Mouse (Mus musculus) fat pad, adult 2 months (tissue): ENCODE data around the gene Habp2.
"Not testable (repeated sequence)": the region's sequence is repeated elsewhere in the genome, so short reads cannot be mapped to it uniquely, and the experiment has no call there.

ENCODE experiments used
- DNase-seq: peaks from one replicate; pipeline ENCODE4 v3.0.0-alpha.2; 2011; ENCODE audit warnings: low read depth, low spot score; ENCODE audit errors: extremely low read depth

Habp2 gene

DNA sequence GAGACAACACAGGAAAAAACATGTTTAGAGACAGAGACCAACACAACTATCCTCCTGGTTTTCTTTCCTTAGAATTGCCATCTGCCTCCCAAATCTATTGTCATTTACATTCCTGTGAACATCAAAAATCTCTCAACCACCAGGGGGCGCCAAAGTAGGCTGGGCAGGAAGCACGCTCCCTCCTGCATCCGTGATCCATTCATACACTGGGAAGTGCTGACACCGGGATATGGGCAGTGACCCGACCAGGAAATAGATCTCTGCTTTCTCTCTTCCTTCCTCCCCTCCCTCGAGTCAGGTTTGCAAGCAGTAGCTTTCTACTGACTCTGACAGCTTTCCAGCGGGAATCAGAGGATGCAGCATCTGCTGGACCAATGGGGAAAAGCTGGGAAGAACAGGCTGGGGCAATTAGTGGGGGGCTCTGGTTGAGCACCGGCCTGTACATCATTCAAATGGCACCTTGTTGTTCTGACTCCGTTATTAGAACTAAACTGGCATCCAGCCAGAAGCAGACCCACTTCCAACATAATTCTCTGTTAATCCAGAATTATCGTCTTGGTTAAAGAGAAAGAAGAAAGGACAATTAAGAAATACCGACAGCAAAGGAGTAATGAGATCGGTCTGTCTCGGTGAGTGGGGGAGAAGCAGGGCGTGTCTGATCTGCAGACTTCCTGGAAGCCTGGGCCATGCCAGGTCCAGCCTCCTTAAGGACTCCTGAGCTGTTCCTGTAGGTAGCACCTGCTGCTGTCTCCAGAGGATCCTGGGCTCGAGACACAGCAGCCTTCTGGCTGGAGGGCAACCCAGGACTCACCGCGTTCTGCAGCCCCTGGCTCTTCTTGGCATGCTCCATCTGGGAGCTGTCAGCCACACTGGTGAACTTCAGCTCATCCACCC lies 69.8 kb downstream of the Habp2 start:
- DNase-seq = no peak

DNA sequence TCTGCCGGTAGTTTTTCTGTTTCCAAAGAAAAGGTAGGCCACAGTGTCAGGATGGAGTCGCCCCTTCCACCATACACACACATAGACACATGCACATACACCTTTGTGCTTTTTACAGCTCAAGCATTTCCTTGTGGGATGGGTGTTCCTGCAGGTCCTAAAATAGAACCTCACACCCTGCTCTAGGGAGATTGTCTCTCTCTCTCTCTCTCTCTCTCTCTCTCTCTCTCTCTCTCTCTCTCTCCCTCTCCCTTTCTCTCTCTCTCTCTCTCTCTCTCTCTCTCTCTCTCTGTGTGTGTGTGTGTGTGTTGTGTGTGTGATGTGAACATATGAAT lies 70.4 kb downstream of the Habp2 start:
- DNase-seq = not testable (repeated sequence)

DNA sequence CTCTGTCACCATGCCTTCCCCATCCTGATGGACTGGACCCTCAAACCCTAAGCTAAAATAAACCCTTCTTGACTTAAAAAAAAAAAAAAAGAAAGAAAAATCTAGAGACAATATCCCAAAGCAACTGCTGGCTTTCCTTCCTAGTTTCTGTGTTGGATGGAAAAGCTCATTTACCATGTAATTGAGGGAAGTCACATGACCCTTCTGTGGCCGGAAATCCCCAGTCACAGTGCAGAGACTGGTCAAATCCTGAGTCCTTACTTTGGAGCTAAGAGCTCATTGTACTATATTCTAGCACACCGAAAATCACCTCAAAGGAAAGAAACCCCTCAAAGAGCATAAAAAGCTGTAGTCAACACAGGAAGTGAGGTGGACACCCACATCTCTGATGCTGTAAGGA lies 72.0 kb downstream of the Habp2 start:
- DNase-seq = no peak

DNA sequence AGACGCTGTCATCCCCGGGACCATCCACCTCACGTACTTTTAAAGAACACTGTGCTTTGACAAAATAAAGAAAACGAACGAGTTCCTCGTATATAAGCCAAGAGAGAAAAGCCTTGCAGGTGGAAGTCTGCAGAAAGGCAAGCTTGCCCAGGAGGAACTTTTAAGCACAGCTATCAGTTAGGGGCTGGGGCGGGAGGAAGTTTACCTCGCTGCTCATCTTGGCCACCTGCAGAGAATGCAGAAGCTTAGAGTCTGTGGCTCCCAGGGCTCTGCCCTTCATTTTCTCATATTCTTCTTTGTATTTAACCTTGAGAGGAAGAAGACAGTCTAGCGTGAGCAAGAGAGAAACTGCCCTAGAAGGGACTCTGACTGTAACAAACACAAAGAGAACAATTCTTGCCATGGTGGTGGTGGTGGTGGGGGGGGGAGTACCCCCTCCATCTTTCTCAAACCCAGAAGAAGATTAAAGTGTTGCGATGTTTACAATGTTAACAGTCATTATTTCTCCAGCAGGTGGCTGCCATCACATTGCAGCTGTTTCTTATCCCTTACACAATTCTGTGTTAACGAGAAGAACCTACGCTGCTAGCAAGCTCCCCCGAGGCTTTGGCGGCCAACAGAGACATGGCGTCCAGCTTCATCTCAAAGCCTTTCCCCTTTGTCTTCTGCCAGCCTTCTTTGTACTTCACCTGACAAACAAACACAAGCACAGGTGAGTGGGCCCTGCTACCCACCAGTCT lies 77.0 kb downstream of the Habp2 start:
- DNase-seq = no peak

DNA sequence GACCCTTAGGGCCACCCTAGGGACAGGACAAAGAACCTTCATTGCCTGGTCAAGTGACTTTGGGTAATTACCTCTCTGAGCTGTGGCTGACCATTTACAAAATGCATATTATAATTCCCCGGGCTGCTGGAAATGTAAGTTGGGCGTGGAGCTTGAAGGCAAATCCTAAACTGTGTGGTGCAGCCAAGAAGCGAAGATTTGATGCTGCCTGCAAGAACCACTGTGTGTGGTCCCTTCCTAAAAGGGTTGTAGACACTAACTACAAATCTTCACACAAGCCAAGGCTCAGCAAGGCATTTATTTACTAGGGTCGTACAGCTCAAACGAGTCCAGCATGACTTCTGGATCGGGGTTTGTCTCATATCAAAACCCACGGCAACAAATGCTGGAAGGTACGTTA lies 77.6 kb downstream of the Habp2 start:
- no peak for DNase-seq

DNA sequence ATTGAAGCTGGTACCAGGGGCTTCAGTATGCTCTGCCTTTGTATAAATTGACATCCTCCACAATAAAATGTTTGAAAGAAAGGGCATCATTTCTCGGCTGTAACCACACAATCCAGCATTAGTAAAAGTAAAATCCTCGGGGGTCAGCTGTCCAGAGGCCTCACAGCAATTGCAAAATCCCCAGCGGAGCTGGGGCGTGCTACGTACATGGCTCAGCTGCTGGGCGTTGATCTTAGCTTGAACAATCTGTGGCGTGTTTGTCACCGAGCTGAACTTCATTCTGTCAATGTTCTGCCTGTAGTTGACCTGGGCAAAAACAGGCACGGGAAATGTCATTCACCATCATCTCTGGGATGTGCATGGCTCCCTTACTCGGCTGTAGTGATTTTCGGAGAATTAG lies 79.2 kb downstream of the Habp2 start:
- DNase-seq = no peak

DNA sequence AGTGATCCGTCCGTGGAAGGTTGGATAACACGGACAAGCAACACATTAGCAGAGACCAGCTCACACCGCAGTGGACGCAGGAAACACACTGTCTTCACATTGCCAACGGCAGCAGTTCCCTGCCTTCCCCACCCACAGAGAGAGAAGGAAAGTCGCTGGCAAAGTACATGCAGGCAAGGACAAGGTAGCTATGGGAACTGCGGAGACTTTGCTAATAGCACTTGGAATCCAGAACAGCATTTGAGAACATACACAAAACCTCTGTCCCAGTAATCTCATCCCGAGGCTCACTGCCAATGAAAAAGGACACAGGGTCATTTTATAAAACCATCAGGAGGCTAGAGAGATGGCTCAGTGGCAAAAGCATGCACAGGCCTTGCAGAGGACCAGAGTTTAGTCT lies 79.7 kb downstream of the Habp2 start:
- DNase-seq = no peak

DNA sequence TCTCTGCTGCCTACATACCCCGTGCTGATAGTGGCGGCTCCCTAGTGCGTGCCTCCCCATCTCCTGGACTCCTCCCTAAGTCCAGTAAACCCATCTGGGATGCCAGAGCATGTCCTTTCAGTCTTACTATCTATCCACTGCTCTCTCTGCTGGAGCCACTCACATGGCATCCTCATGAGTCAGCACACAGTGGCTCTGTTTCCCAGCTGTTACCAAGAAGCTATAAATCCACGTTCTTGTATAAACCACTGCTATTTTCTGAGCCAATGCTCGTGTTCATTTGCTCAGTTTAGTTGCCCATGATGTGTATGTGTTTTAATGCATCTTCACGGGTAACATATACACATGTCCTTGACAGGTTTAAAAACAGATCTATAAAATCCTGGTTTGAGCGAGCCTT lies 80.8 kb downstream of the Habp2 start:
- no peak for DNase-seq

DNA sequence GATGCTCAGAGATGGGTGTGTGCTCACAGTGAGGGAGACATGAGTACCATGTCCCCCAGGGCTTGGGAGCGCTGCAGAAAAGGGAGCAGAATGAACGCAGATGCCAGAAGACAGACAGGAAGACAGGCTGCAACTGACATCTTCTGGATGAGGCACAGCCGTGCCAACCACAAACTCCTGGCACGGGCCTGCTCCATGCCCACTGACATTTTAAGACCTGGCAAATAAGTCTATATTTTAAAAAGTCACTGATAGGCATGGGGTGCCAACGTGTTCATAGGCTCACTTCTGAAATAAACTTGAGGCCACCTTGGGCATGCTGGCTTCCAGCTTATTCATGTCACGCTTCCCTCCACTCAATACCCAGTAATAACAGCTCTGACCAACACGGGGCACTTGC lies 82.0 kb downstream of the Habp2 start:
- DNase-seq = no peak
